Mouse (Mus musculus) testis, adult 2 months (tissue): Measurements from ENCODE around the gene Nodal.

Experiments
- CTCF ChIP-seq: fragments of 200-500 bp; IDR thresholded peaks from 2 replicates; pipeline ENCODE4 v1.5.1; 2012; ENCODE audit warnings: low read depth, mild to moderate bottlenecking, inconsistent platforms, low read length, moderate library complexity; ENCODE audit not compliant: control insufficient read depth, insufficient read depth, insufficient replicate concordance
- POLR2A ChIP-seq: fragments of 200-500 bp; IDR thresholded peaks from 2 replicates; pipeline ENCODE4 v1.6.1; 2012; ENCODE audit warnings: low read depth, mild to moderate bottlenecking, inconsistent platforms, low read length, moderate library complexity; ENCODE audit not compliant: control insufficient read depth

- TF ChIP-seq CTCF (no peak), POLR2A (peak; percentile 96)
These were observed 34.9 kb downstream of the Nodal start, which contains the start of gene Eif4ebp2 for GRCm38 (mm10) chr10:61452645-61453044.
